Mouse (Mus musculus) cerebellum, postnatal 25 days (tissue): ENCODE results near the gene Mtmr1.
"Not testable (repeated sequence)": the region's sequence is repeated elsewhere in the genome, so short reads cannot be mapped to it uniquely, and the experiment has no call there.

Experiments used
- DNase-seq, 2 experiments: peaks; one replicate each; pipeline ENCODE4 v3.0.0; 2021; ENCODE audit warnings: mixed read lengths in 2 of 2

The Mtmr1 gene

DNA sequence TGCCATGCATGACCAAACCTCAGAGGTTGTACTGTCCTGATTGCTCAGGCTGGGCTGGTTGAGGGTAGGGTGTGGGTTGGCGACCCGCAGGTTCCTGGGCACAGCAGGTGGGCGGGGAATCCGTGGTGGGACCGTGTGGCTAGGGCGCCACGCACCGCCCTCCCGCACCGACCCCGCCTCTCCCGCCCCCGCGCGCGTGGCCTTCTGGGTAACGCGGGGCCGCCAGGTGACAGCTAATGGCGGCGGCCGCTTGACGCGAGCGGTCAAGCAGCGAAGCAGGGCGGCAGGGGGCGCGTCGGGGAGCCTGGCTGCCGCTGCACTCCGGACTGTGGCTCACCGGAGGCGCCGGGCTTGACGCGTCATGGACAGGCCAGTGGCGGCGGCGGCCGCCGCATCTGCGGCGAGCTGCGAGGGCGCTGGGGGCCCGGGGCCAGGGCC lies at the start of gene Mtmr1:
TSS of gene Mtmr1 (plus strand) at position 207 of the 438 bp plus-strand sequence.
- DNase-seq, result peak; percentile 84 to 92

GRCm38 (mm10) chrX:71352033-71352432 lies 12.5 kb upstream of the Mtmr1 start:
- peak in 1 of 2 experiments; percentile 11 for DNase-seq

- DNase-seq, result no peak
These were observed 9.2 kb upstream of the Mtmr1 start for GRCm38 (mm10) chrX:71355331-71355730.

GRCm38 (mm10) chrX:71361793-71362192 lies 2.8 kb upstream of the Mtmr1 start:
- DNase-seq, result not testable (repeated sequence)

DNA sequence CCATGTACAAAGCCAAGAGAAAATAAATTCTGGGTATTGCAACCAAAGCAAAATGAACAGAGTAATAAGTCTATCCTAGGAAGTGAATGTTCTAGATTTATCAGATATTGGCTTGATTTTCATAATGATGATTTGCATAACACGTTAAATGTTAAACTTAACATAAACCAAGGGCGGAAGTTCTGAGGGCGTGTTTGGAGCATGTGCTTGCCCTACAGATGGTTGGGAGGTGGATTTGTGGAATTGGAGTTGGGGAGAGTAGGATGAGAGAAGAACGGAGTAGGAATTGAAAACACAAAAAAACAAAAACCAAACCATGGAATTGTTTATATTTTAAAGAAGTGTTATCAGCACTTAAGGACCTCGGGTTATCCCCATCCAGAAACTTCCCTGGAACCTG lies 498 bp upstream of the Mtmr1 start:
- DNase-seq, result no peak

GRCm38 (mm10) chrX:71365011-71365410 lies 451 bp downstream of the Mtmr1 start:
- DNase-seq, result peak; percentile 62 to 66

- no peak for DNase-seq
These were observed 950 bp downstream of the Mtmr1 start for GRCm38 (mm10) chrX:71365510-71365909.

GRCm38 (mm10) chrX:71366973-71367372 lies 2.4 kb downstream of the Mtmr1 start:
- DNase-seq, result no peak

GRCm38 (mm10) chrX:71376781-71377180 lies 12.2 kb downstream of the Mtmr1 start:
- DNase-seq, result peak in 1 of 2 experiments; percentile 9

DNA sequence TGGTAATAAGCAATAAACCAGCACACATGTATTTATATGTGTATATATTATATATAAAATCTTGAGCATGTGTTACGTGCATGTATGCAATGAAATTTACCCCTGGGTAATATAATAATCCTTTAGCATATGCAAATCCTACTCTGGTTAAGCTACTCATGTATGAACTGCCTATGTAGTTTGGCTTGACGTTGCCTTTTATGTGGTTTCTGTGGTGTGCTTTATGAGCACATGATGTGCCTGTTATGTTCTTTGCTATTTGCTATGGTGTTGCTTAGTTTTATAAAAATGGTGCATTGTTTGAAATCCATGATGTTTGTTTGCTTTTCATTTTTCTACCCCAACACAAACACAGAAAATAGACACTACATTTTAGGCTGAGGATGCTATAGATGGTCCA lies 13.9 kb downstream of the Mtmr1 start:
- no peak for DNase-seq

GRCm38 (mm10) chrX:71381571-71381970 lies 17.0 kb downstream of the Mtmr1 start:
- peak; percentile 33 to 58 for DNase-seq

DNA sequence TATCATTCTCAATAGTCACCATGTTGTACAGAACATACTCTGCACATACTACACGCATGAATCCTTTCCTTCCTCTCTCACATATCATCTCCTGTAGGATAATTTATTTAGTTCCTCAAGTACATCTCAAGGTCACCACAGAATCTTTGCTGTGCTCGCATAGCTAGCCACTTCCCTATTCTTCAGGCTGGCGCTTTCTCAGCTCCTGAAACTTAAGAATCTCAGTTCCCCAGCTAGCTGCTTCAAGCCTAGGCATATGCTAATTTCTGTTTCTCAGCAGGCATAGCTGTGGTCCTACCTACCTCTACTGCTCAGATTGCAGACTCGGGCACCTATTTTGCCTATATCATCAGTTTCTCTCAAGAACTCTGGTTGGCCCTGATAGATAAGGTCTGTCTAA lies 31.8 kb downstream of the Mtmr1 start:
- DNase-seq, result no peak

DNA sequence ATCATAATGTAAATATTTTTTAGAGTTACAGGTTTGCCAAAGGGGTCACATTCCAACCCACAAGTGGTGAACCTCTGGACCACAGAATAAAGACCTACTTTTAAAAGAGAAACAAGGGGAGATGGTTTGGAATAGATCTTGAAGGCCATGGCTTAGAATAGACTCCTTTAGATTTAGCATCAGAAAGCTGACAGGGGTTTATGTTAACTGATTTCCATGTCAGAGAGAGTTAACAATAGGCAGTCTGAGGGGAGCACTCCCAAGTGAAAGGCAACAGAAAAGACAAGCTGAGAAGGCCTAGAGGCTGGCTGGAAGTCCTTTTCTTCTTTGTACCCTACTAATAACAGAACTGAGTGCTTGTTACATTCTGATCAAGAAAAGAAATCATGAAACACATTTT lies 41.7 kb downstream of the Mtmr1 start:
- DNase-seq, result no peak

- no peak for DNase-seq
These were observed 43.8 kb downstream of the Mtmr1 start for GRCm38 (mm10) chrX:71408386-71408785.

- no peak for DNase-seq
These were observed 48.2 kb downstream of the Mtmr1 start for GRCm38 (mm10) chrX:71412776-71413175.

DNA sequence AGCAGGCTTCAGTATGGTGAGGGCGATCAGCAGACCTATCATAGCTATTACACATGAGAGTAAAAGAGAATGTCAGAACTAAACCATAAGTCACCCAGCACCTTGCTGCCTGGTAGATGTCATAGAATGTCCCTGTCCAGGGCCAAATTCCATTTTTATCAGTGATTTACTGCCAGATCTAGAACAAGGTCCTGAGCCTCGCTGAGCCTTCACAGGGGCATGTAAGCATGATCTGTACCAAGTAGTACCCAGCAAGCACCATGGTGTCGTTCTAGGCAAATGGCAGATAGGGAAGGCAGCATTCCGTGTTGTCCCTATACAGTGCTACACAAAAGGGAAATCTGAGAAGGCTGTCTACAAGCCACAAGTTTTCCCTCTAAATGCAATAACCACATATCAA lies 49.1 kb downstream of the Mtmr1 start:
- no peak for DNase-seq

DNA sequence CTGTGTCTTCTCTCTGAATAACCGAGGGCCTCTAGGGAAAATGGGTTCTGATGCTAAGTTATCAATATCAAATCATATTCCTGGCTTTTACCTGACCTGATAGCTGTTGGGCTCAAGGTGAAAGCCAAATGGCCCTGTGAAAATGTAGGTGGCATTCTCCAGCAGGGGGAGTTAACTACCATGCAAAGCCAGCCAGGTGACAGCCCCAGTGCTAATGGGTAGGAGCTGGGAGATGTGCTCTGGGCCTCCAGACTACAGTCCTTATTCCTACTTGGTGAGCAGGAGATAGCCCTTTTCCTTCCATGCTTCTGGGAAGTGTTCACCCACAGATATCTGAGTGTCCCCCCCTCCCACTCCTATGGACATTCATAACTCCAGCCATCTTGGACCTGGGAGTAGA lies 60.3 kb downstream of the Mtmr1 start:
- peak in 1 of 2 experiments; percentile 24 for DNase-seq

GRCm38 (mm10) chrX:71425746-71426519 lies 61.4 kb downstream of the Mtmr1 start:
- peak; percentile 83 to 90 for DNase-seq

DNA sequence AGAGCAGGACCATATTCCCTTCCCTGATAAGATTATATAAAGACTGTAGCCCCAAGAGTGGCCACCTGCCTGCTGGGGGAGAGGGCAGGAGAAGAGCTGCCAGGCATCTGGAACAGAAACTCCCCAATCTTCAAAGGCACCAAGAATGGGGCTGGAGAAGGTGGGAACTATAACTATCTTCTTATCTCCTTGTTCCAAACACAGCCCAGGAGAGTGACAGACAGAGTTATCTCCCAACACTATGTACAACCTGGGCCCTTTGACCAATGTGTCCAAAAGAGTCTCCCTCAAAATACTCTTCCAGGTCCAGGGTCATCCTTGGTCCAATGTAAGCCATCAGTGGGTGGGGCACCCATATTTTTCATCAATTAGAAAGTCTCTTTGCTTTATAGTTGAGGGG lies 62.9 kb downstream of the Mtmr1 start:
- no peak for DNase-seq

- no peak for DNase-seq
These were observed 66.3 kb downstream of the Mtmr1 start for GRCm38 (mm10) chrX:71430900-71431299.

- no peak for DNase-seq
These were observed 69.9 kb downstream of the Mtmr1 start for GRCm38 (mm10) chrX:71434448-71434847.

GRCm38 (mm10) chrX:71434860-71435259 lies 70.3 kb downstream of the Mtmr1 start:
- no peak for DNase-seq

DNA sequence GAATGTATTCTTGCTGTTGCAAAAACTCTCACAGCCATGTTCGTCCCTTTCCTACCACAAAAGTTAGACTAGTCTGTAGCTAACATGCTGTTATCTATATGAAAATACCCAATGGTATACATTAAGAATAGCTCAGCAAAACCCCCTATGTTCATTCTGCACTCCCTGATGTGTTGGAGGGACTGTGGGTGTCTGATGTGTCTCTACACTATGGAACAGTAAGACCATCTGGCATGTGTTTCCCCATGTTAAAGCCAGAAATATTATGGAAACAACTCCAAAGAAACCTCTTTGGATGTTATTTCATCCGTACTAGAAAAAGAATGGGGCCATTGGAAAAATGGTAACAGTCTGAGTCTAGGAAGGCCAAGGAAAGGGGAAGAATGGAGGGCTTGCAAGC lies 71.0 kb downstream of the Mtmr1 start:
- DNase-seq, result no peak

DNA sequence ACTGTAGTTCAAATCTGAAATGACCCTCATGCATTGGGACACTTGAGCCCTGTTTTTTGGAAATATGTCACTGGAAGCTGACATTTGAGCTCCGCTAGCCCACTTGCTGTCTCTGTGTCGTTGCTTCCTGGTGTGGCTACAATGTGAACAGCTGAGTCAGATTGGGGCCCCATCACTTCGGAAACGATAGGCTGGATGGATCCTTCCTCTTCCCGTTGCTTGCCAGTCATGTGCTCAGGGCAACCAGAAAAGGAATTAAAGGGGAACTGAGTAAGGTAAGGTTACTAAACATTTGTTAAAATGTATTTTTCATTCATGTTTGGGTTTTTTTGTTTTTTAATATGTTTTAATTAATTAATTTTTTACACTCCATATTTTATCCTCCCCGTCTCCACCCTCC lies 74.9 kb downstream of the Mtmr1 start:
- no peak for DNase-seq

GRCm38 (mm10) chrX:71442916-71443315 lies 78.4 kb downstream of the Mtmr1 start:
- DNase-seq, result no peak
